Mouse (Mus musculus) spleen, adult 2 months (tissue): ENCODE results near the gene Gm20219. TPM values are rescaled to one million over a fixed set of nuclear protein-coding genes. Genes with fewer than 3 reads are reported as not detected.

Experiments used
- DNase-seq, 2 experiments: peaks; one replicate each; pipeline versions ENCODE4 v3.0.0 to v3.0.0-alpha.2; 2012 to 2021; ENCODE audit warnings: low spot score in 2 of 2, low read depth in 1 of 2
- H3K27ac ChIP-seq: fragments of 200-500 bp; 2 replicates; pipeline ENCODE4 v1.5.1; 2012; ENCODE audit warnings: low read length, inconsistent platforms; ENCODE audit not compliant: insufficient read depth
- H3K27me3 ChIP-seq: fragments of 200-500 bp; 2 replicates; pipeline ENCODE4 v1.6.1; 2012; ENCODE audit warnings: mild to moderate bottlenecking, moderate library complexity, low read length, inconsistent platforms; ENCODE audit not compliant: control insufficient read depth, insufficient read depth
- H3K36me3 ChIP-seq: fragments of 200-500 bp; 2 replicates; pipeline ENCODE4 v1.6.1; 2012; ENCODE audit warnings: mild to moderate bottlenecking, low read length, inconsistent platforms; ENCODE audit not compliant: control insufficient read depth, insufficient read depth
- H3K4me1 ChIP-seq: fragments of 200-500 bp; 2 replicates; pipeline ENCODE4 v1.6.1; 2011; ENCODE audit warnings: inconsistent platforms; ENCODE audit not compliant: control insufficient read depth, insufficient read depth, insufficient read length
- H3K4me3 ChIP-seq: fragments of 200-500 bp; 2 replicates; pipeline ENCODE4 v1.5.1; 2011; ENCODE audit warnings: mild to moderate bottlenecking, inconsistent platforms; ENCODE audit not compliant: insufficient read depth, insufficient read length; ENCODE audit errors: extremely low read depth
- CTCF ChIP-seq: fragments of 200-500 bp; IDR thresholded peaks from 2 replicates; pipeline ENCODE4 v1.5.1; 2011; ENCODE audit warnings: mild to moderate bottlenecking, inconsistent platforms; ENCODE audit not compliant: insufficient read depth, insufficient read length, insufficient replicate concordance; ENCODE audit errors: extremely low read depth
- POLR2A ChIP-seq: fragments of 200-500 bp; IDR thresholded peaks from 2 replicates; pipeline ENCODE4 v1.6.1; 2011; ENCODE audit warnings: low read depth, low read length, inconsistent platforms
- WGBS: fragments of 180-500 bp; shearing (Covaris S2); methylation state at CpG from one replicate; pipeline ENCODE4 v1.1.7; 2018; 5-methylcytosine and 5-hydroxymethylcytosine counted together
- polyA plus RNA-seq: library from polyadenylated mRNA; depleted of rRNA; stranded (reverse); fragments of >200 nt; gene quantifications from 2 replicates; pipeline ENCODE4 v1.2.3, GENCODE M21; 2012

Gm20219 gene
- polyA plus RNA-seq, 1 experiment = 4.4 TPM

DNA sequence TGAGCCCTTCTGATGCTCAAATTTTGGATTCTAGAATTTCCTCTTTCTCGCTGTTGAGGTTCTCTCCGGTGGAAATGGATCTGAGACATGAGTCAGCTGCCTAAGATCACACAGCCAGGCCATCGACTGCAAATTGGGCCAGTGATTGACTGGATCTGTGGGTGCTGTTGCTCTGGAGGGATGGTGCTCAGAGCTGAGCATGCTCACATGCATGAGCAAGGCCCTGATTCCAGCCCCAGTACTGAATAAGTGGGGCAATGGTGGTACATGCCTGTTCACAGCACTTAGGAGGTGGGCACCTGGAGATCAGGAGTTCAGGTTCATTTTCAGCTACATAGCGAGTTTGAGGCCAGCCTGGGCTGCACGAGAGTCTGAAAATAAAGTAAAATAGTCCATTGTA lies 7.6 kb downstream of the Gm20219 start:
- Histone ChIP-seq H3K27ac (no peak overlapping the region), H3K4me3 (no peak overlapping the region), H3K4me1 (no peaks in the 10 kb centered on the region), H3K36me3 (no peaks in the 10 kb centered on the region), H3K27me3 (no peaks in the 10 kb centered on the region)
- 85% methylated on average over 5 of the region's 5 CpGs for WGBS
- DNase-seq = no peak
- TF ChIP-seq CTCF = no peak
- TF ChIP-seq POLR2A = no peak

DNA sequence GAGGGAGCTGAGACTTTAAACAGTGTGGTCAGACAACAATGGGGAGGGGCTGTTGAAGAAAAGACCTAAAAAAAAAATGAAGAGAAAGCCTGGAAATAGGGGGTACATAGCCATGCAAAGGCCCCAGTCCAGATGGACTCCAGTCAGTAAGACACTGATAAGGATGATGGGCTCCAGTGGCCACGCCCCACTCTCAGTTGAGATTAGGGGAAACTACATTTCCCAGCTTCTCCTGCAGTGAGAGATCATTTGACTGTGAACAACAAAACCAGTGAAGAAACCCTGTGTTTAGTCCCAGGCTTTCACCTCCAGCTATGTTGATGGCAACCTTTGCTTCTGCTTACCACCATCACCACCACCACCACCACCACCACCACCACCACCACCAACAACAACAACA lies 8.2 kb downstream of the Gm20219 start:
- TF ChIP-seq POLR2A = no peak
- TF ChIP-seq CTCF = no peak
- 75% methylated on average over 1 of the region's 1 CpGs for WGBS
- Histone ChIP-seq H3K4me1 (no peaks in the 10 kb centered on the region), H3K4me3 (no peak overlapping the region), H3K27me3 (no peaks in the 10 kb centered on the region), H3K36me3 (no peaks in the 10 kb centered on the region), H3K27ac (no peak overlapping the region)
- DNase-seq = no peak

- DNase-seq = no peak
- 85% methylated on average over 7 of the region's 7 CpGs for WGBS
- Histone ChIP-seq H3K27me3 (no peaks in the 10 kb centered on the region), H3K36me3 (no peaks in the 10 kb centered on the region), H3K4me3 (no peak overlapping the region), H3K4me1 (no peaks in the 10 kb centered on the region), H3K27ac (no peak overlapping the region)
- TF ChIP-seq CTCF (no peak), POLR2A (no peak)
These were observed 9.3 kb downstream of the Gm20219 start for GRCm38 (mm10) chr17:56544699-56545387.

GRCm38 (mm10) chr17:56543684-56544224 lies 10.4 kb downstream of the Gm20219 start:
- WGBS = 76% methylated on average over 3 of the region's 3 CpGs
- Histone ChIP-seq H3K27me3 (no peaks in the 10 kb centered on the region), H3K4me1 (no peaks in the 10 kb centered on the region), H3K4me3 (no peak overlapping the region), H3K36me3 (no peaks in the 10 kb centered on the region), H3K27ac (no peak overlapping the region)
- no peak for DNase-seq
- TF ChIP-seq POLR2A (no peak), CTCF (no peak)

GRCm38 (mm10) chr17:56542736-56543135 lies 11.5 kb downstream of the Gm20219 start:
- TF ChIP-seq CTCF (no peak), POLR2A (no peak)
- 69% methylated on average over 8 of the region's 8 CpGs for WGBS
- H3K27me3 ChIP-seq = no peaks in the 10 kb centered on the region
- no peak overlapping the region for H3K27ac ChIP-seq
- DNase-seq = no peak
- H3K4me1 ChIP-seq = no peaks in the 10 kb centered on the region
- H3K4me3 ChIP-seq = no peak overlapping the region
- no peaks in the 10 kb centered on the region for H3K36me3 ChIP-seq

DNA sequence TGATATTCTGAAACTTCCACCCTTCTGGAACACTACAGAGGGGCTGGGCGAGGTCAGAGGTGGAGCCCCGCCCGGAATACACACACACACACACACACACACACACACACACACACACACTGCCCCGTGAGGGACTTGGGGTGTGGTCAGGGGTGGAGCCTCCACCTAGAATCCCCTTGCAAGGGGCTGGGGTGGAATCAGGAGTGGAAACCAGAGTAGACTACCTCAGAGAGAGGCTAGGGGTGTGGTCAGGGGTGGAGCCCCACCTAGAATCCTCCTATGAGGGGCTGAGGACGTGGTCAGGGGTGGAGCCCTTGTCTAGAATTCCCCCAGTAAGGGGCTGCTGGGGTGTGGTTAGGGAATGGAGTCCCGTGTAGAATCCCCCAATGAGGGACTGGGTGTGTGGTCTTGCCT lies 13.6 kb downstream of the Gm20219 start:
- no peaks in the 10 kb centered on the region for H3K36me3 ChIP-seq
- no peak overlapping the region for H3K4me3 ChIP-seq
- no peak overlapping the region for H3K27ac ChIP-seq
- 45% methylated on average over 6 of the region's 6 CpGs for WGBS
- H3K27me3 ChIP-seq = no peaks in the 10 kb centered on the region
- H3K4me1 ChIP-seq = no peaks in the 10 kb centered on the region
- TF ChIP-seq POLR2A (no peak), CTCF (no peak)
- DNase-seq = no peak

GRCm38 (mm10) chr17:56537912-56538311 lies 16.3 kb downstream of the Gm20219 start:
- no peak for DNase-seq
- no peaks in the 10 kb centered on the region for H3K36me3 ChIP-seq
- H3K27ac ChIP-seq = no peak overlapping the region
- TF ChIP-seq CTCF (no peak), POLR2A (no peak)
- H3K4me1 ChIP-seq = no peaks in the 10 kb centered on the region
- no peak overlapping the region for H3K4me3 ChIP-seq
- no peaks in the 10 kb centered on the region for H3K27me3 ChIP-seq
- WGBS = 72% methylated on average over 8 of the region's 8 CpGs
